Mouse (Mus musculus): Measurements from ENCODE around the gene Unc13a.

Gene Unc13a

DNA sequence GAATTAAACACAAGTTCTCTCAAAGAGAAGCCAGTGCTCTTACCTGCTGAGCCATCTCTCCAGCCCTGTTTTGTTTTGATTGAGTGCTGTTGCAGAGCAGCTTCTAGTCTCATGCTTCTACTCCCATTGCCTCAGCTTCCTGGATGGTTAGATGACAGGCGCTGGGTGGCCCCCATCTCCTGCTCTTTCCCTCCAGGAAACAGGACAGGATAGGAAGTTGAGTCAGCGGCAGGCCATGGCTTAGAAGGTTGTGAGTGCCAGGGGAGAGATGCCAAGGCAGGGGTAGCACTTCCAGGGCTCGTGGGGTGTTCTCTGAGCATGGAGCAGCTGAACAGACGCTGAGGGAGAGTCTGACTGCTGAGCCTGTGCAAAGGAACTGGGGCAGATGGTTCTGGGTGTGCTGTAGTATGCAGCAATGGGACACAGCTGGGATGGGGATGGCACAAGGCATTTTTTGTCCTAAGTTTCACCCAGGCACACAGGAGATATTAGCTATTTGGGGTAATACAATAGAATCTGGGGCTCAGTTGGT is 93.6 kb downstream of the Unc13a start:
- no peak for DNase-seq

DNA sequence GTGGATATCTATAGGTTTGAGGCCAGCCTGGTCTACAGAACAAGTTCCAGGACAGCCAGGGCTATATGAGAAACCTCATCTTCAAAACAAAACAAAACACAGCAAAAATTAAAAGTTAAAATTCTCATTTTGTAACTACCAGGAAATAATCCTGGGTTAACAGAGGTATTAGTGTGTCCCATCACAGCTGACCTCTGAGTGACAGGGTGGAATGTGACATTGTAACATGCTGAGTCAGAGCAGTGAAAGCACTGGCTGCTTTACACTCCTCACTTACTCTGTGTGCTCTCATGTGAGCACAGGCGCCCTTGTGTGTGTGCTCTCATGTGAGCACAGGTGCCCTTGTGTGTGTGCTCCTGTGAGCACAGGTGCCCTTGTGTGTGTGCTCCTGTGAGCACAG is 96.5 kb downstream of the Unc13a start:
- DNase-seq = no peak

DNA sequence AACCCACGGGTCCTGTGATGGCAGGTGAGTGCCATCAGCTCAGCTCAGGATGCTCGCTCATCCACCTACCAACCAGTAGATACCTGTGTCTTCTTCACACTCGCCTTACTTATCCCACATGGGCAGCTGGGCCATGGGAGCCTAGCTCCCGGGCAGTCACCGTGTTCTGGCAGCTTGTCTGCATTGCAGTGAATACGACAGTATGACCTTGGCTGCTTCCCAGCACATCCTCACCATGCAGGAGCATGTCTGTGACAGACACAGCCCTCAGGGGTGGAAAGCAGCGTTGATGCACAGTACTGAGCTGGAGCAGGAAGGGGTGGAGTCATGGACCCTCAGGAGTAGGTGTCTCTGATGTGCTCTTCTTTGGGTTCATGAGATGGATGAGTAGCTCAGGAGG is 97.1 kb downstream of the Unc13a start:
- DNase-seq = no peak

Data from kidney, adult 11 months (tissue).